Comparison of ENCODE assay signal across 12 mouse cellular contexts in the genomic region with DNA sequence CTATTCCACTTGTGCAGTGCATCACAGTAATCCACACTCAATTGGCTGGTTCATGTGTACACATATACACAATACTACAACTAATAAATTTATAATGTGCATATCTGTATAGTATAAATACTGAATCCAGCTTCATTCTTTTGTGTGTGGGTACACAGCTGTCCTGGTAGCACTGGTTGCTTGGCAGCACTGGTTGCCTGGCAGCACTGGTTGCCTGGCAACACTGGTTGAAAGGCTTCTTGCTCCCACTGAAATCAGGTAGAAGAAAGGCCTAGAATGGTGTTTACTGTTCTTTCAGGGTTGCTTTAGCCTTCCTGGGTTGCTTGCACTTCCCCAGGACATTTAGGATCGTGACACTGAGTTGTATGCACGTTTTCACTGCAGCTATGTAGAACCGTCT. TPM values are rescaled to one million over a fixed set of nuclear protein-coding genes. Genes with fewer than 3 reads are reported as not detected.
DNase-seq lines count a peak whose midpoint lies in the region; ATAC-seq lines count a peak whose summit lies in the region.
"Had no signal": no experiment of that assay in that cellular context is flagged by ENCODE, and none has a peak within 500 bp of the region (broad histone marks: within the 10 kb centered on the region; RNA-seq: fewer than 3 reads in every experiment).

No protein-coding gene starts in this region.

- H3K27me3 ChIP-seq in forebrain, embryonic 14.5 days (replicated peaks; ENCODE audit: control insufficient read depth, insufficient read depth, low read length): no peaks in the 10 kb centered on the region
- H3K27me3 ChIP-seq in midbrain, embryonic 14.5 days (ENCODE audit: control insufficient read depth, insufficient read depth, low read length): no peaks in the 10 kb centered on the region
- H3K27me3 ChIP-seq: heart, embryonic 13.5 days; megakaryocyte, embryonic 14.5 days had no signal

- 10% methylated on average over 3 of the region's 3 CpGs for WGBS in forebrain, embryonic 14.5 days
- WGBS in midbrain, embryonic 14.5 days: 2% methylated on average over 3 of the region's 3 CpGs

- ATAC-seq in frontal cortex, adult (ENCODE audit: low TSS enrichment): peak; percentile 49; the same call in 1 of the 2 replicates
- ATAC-seq in forebrain, embryonic 14.5 days: peak; percentile 94
- ATAC-seq in midbrain, embryonic 14.5 days (ENCODE audit: low FRiP score, low TSS enrichment): peak; percentile 91
- ATAC-seq in erythroblast, adult 5-6 weeks (replicated peaks; ENCODE audit: low FRiP score, poor library complexity, severe bottlenecking): no peak

- no peak overlapping the region for H3K4me3 ChIP-seq in forebrain, embryonic 14.5 days (ENCODE audit: low read depth, low read length)
- no peak overlapping the region for H3K4me3 ChIP-seq in midbrain, embryonic 14.5 days (replicated peaks; ENCODE audit: low read depth, low read length)
- H3K4me3 ChIP-seq: heart, embryonic 13.5 days; megakaryocyte, embryonic 14.5 days had no signal

- no peaks in the 10 kb centered on the region for H3K36me3 ChIP-seq in forebrain, embryonic 14.5 days (ENCODE audit: control insufficient read depth, insufficient read depth, low read length)
- no peaks in the 10 kb centered on the region for H3K36me3 ChIP-seq in midbrain, embryonic 14.5 days (ENCODE audit: control insufficient read depth, insufficient read depth, low read length)
- H3K36me3 ChIP-seq: heart, embryonic 13.5 days had no signal

- no peaks in the 10 kb centered on the region for H3K9me3 ChIP-seq in forebrain, embryonic 14.5 days (replicated peaks; ENCODE audit: control insufficient read depth, low read length)
- H3K9me3 ChIP-seq in midbrain, embryonic 14.5 days (ENCODE audit: control insufficient read depth, low read length): no peaks in the 10 kb centered on the region
- H3K9me3 ChIP-seq: heart, embryonic 13.5 days; megakaryocyte, embryonic 14.5 days had no signal

- no peak overlapping the region for H3K9ac ChIP-seq in forebrain, embryonic 14.5 days (ENCODE audit: low read length)
- H3K9ac ChIP-seq in midbrain, embryonic 14.5 days (replicated peaks; ENCODE audit: low read length): no peak overlapping the region
- H3K9ac ChIP-seq: heart, embryonic 13.5 days had no signal

- peaks cover 8% of the 10 kb centered on the region; the same call in 1 of the 2 replicates for H3K4me1 ChIP-seq in forebrain, embryonic 14.5 days (ENCODE audit: control insufficient read depth, insufficient read depth, low read length)
- peaks cover 14% of the 10 kb centered on the region; the same call in 1 of the 2 replicates for H3K4me1 ChIP-seq in midbrain, embryonic 14.5 days (ENCODE audit: control insufficient read depth, insufficient read depth, low read length)
- H3K4me1 ChIP-seq: megakaryocyte, embryonic 14.5 days had no signal

- no peak for DNase-seq in frontal cortex, postnatal 25 days (ENCODE audit: low spot score in 2 of 2)
- peak; percentile 47 for DNase-seq in ES-CJ7 (ENCODE audit: low read depth, low spot score)
- DNase-seq in forebrain, embryonic 14.5 days (ENCODE audit: low spot score): peak; percentile 89
- DNase-seq in midbrain, embryonic 14.5 days: peak; percentile 90
- DNase-seq in heart, postnatal 10 days: no peak
- no peak for DNase-seq in urinary bladder, postnatal 10 days (ENCODE audit: low spot score)

- H3K27ac ChIP-seq in forebrain, embryonic 14.5 days (ENCODE audit: low read depth, low read length): no peak overlapping the region; the same call in 1 of the 2 replicates
- H3K27ac ChIP-seq in midbrain, embryonic 14.5 days (replicated peaks; ENCODE audit: low read depth, low read length): peak overlapping the region; percentile 73
- H3K27ac ChIP-seq: heart, embryonic 13.5 days; kidney, postnatal 0 days had no signal

- H3K4me2 ChIP-seq in forebrain, embryonic 14.5 days (ENCODE audit: low read length): no peak overlapping the region
- H3K4me2 ChIP-seq in midbrain, embryonic 14.5 days (ENCODE audit: low read length): no peak overlapping the region
- H3K4me2 ChIP-seq: heart, embryonic 13.5 days; liver, embryonic 11.5 days had no signal

- intact Hi-C loops in heart, postnatal 10 days (cut with DNase I): no loop called here

RNA-seq across cellular contexts. Expression of a gene that starts 49.4 kb away (rescaled TPM):
- 4.6 and 6.6 TPM in 2 replicates for polyA plus RNA-seq in forebrain, embryonic 14.5 days (2014; fragmentation: Nextera tagmentation; extraction: Ambion mirVana)
- polyA plus RNA-seq in midbrain, embryonic 14.5 days (2014; fragmentation: Nextera tagmentation; extraction: Ambion mirVana): 10.4 and 13.1 TPM in 2 replicates
- total RNA-seq in heart, postnatal 10 days (2021): 10 to 100 TPM; 26.4 to 38.5 TPM
- not detected in 2 replicates for total RNA-seq in erythroblast, adult 5-6 weeks (2015; ENCODE audit: low replicate concordance)
- total RNA-seq in erythroblast, adult 5-6 weeks (2017; ENCODE audit: low replicate concordance): not detected in 2 replicates

Comparison
In these comparisons a context has a peak if more than half of its experiments do, and no peak if none do; other contexts are left out.
1. DNase-seq: peak in ES-CJ7 (single experiment), forebrain, embryonic 14.5 days (single experiment) and midbrain, embryonic 14.5 days (single experiment); none in frontal cortex, postnatal 25 days (0 of 2), heart, postnatal 10 days (0 of 2) and urinary bladder, postnatal 10 days (single experiment).
2. RNA of a gene that starts 49.4 kb away (total RNA-seq): 26.4 to 38.5 TPM in heart, postnatal 10 days; not detected in erythroblast, adult 5-6 weeks; every median in the first group is over 10 times any median in the second.